Mouse (Mus musculus): ENCODE results near the gene 4930539E08Rik.

Gene 4930539E08Rik

DNA sequence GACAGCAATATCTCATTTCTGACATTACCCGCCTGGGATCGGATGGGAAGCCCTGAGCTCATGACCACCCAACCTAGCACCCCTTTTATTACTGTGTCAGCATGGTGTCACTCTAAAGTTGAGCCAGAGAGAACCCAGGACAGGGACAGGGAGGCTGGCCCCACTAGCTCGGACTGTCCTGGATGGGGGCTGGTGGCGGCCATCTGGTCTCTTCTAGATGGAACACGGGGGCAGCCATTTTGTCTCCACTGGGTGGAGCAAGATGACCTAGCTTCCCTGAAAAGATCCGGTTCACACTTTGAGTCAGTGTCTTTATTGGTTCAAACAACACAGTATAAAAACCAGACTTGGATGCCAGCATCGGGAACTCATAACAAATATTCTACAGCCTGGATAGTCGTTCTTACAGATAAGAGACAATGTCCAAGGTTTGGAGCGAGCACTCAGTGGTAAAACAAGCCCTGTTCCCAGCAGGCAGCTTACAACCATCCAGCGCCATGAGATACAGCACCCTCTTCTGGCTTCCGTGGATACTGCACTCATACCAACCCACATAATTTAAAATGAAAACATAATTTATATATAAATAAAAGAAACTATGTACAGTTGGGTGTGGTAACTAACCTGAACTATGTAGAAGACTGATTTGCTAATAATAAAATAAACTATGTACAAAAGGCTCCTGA is 18.9 kb downstream of the 4930539E08Rik start:
- peak; percentile 64 for DNase-seq (ENCODE audit: low read depth)

GRCm38 (mm10) chr17:28895217-28895875 is 19.8 kb downstream of the 4930539E08Rik start:
- DNase-seq (ENCODE audit: low read depth), result no peak

DNA sequence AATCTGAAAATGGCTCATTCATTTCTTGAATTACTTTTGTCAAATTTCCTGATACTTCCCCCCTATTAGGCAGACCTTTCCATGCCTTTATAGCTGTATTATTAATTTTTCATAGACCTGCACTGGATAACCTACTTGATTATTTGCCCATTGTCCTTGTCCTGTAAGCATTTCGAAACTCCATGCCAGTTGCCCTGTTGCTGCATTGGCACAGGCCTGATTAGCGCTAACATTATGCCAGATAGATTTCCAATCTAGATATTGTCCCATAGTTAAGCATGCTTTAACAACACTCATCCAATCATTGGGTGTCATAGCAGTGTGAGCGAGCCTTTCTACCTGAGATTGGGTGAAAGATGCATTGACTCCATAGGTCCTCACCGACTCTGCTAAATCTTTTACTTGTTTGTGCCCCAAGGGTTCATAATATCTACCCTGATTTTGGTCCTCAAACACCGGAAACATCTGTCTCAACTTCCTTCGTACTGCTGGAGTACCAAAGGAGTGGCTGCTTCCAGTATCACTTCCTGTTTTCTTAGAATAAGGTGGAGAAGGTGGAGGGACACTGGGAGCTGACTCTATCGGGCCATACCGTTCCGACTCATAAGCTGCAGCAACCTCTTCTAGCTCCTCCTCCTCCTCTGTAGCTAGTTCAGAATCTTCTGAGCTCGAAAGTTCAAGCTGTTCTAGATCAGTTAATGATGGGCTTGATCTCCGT is 20.9 kb downstream of the 4930539E08Rik start:
- peak; percentile 74 for DNase-seq (ENCODE audit: low read depth)

GRCm38 (mm10) chr17:28886266-28886665 is 28.9 kb downstream of the 4930539E08Rik start:
- no peak for DNase-seq (ENCODE audit: low read depth)

GRCm38 (mm10) chr17:28885231-28885630 is 29.9 kb downstream of the 4930539E08Rik start:
- DNase-seq (ENCODE audit: low read depth), result no peak

DNA sequence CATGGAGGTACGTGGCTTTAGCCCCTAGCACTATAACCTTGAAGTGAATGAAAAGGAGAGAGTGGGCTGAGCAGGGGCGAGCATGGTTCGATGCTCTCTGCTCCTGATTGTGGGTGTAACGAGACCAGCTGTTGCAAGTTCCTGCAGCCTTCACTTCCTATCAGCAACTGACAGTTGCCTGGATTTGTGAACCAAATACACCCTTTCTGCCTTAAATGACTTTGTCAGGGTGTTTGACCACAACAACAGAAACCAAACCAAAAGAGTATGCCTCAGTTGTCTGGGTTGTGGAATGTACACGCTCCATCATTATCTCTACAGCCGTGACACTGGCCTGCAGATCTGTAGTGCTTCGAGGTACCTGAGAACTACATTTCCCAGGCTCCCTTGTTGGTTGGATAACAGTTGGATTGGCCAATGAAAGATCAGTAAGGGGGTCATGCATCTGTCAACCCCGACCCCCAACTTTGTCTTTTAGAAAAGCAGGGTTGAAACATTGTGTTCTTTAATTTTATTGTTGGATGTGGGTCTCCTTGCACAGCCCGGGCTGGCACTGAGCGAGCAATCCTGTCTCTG is 31.1 kb downstream of the 4930539E08Rik start:
- DNase-seq (ENCODE audit: low read depth), result peak; percentile 40

GRCm38 (mm10) chr17:28882810-28883209 is 32.3 kb downstream of the 4930539E08Rik start:
- DNase-seq (ENCODE audit: low read depth), result peak; percentile 73

- DNase-seq (ENCODE audit: low read depth), result peak; percentile 87
Observed at GRCm38 (mm10) chr17:28882316-28882715, 32.8 kb downstream of the 4930539E08Rik start.

DNA sequence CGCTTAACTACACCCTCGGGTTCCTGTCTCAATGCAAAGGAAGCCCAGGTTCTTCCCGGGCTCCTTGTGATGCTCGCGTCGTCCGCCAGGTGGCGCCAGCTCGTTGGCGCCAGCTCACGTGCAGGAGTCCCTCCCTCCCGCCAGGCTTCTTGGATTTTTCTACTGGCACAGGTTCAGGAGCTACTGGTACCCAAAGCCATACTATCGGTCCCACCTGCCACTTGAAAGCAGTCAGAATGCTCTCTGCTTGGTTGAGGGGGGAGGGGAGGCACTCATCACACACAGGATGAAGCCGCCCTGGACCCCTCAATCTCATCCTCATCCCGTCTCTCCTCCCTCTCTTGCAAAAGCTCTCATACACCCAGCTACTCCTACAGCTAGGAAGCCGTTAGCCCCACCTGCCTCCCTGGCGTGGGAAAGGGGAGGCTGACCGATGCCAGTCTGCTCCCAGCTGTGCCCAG is 35.2 kb downstream of the 4930539E08Rik start:
- peak; percentile 73 for DNase-seq (ENCODE audit: low read depth)

DNA sequence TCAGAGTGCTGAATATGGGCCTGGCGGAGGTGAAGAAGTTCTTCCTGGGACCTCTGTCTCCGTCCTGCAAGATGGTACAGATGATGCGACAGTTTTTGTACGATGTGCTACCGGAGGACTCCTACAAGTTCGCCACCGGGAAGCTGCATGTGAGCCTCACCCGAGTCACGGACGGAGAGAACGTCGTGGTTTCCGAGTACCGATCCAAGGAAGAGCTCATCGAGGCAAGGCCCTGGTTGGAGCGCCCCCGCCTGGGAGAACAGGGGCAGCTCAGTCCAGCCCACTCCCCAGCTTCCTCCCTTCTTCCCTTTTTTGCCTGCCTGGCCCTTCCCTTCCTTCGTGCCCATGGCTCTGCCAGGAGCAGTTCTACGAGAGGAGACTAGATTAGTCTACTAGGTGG is 38.3 kb downstream of the 4930539E08Rik start:
- no peak for DNase-seq (ENCODE audit: low read depth)

GRCm38 (mm10) chr17:28876331-28876730 is 38.8 kb downstream of the 4930539E08Rik start:
- no peak for DNase-seq (ENCODE audit: low read depth)

GRCm38 (mm10) chr17:28875316-28875715 is 39.8 kb downstream of the 4930539E08Rik start:
- peak; percentile 54 for DNase-seq (ENCODE audit: low read depth)

GRCm38 (mm10) chr17:28874825-28875224 is 40.3 kb downstream of the 4930539E08Rik start:
- peak; percentile 68 for DNase-seq (ENCODE audit: low read depth)

- no peak for DNase-seq (ENCODE audit: low read depth)
Observed at GRCm38 (mm10) chr17:28874216-28874615, 40.9 kb downstream of the 4930539E08Rik start.

- DNase-seq (ENCODE audit: low read depth), result peak; percentile 64
Observed at GRCm38 (mm10) chr17:28872322-28872721, 42.8 kb downstream of the 4930539E08Rik start.

DNA sequence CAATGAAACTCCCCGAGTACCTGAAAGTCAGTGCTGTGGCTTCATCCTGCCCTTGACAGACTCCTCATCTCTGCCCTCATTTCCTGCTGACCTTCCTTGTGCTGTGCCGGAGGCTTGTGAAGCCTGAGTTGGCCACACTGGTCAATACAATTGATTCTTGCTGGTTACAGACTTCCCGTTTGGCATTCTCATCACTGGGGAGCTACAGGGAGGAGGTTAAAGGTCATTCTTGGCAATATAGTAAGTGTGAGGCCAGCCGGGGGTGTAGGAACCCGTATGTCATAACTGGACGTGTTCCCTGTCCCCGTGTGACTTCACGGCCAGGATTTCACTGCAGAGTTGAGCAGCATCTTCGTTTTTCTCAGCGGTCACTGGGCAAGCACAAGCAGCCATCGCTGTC is 43.3 kb downstream of the 4930539E08Rik start:
- no peak for DNase-seq (ENCODE audit: low read depth)

- no peak for DNase-seq (ENCODE audit: low read depth)
Observed at GRCm38 (mm10) chr17:28870435-28870834, 44.7 kb downstream of the 4930539E08Rik start.

DNA sequence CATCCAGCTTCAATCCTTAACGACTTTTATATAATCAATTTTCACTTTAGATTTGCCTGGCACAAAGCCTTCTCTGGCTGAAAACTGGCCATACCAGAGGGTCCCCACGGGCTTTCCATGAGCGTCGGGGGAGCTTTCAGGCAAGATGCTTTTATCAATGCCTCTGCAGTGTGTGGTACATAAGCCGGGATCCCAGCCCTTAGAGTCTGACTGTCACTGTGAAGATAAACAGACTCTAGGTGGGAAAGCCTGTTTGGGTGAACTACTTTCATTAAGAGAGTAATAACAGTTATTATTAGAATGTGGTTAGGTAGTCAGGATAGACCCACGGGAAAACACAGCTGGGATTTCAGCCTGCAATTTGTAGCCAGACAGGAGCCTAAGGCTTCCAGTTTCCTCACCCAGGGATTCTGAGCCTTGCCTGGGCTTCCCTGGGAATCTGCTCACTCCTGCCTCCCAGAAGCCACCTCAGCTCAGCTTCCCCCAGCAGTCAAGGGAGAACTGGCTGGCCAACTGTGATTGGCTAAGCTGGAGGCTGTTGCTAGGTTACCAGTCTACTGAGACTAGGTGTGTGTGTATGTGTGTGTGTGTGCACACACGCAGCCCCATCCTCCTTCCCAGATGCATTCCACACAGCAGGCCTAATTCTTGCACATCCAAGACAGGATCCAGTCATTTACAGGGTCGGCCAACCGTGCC is 45.6 kb downstream of the 4930539E08Rik start:
- no peak for DNase-seq (ENCODE audit: low read depth)

DNA sequence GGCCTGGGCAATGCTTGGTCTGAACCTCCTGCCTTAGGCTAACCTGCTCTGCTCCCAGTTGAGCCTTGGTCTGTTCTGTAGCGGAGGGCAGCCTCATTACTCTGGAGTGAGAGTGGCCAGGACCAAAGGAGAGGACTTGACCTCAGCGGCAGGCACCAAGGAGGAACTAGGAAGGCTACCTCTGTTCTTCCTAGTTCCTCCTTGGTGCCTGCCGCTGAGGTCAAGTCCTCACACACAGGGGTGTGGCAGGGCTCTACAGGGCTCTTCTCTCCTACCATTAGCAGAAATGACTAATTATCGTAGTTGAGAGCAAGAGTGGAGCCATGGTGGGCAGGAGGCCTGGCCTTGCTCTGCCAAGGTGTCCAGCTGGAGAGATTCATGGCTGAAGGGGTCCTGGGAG is 47.7 kb downstream of the 4930539E08Rik start:
- no peak for DNase-seq (ENCODE audit: low read depth)

- no peak for DNase-seq (ENCODE audit: low read depth)
Observed at GRCm38 (mm10) chr17:28866921-28867320, 48.2 kb downstream of the 4930539E08Rik start.

DNA sequence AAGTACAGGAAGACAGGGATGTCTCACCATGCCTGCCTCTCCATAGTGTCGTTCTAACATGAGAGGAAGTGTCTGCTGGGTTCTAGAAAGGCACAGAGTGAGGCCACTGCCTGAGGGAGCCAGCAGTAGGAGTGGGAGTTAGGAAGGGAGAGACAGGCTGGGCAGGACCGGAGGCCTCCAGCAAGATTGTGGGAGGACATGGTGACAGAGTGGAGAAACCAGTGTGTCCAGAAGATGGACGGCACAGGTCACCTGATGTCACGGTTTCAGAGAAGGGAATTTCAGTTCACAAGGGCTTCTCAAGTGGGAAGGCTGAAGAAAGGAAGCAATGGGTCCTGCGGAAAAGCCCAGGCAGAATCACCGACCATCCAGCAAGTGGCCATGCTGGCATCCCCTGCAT is 50.7 kb downstream of the 4930539E08Rik start:
- no peak for DNase-seq (ENCODE audit: low read depth)

- no peak for DNase-seq (ENCODE audit: low read depth)
Observed at GRCm38 (mm10) chr17:28863926-28864325, 51.2 kb downstream of the 4930539E08Rik start.

Data from 416B (cell line).